ENCODE assay signal across 8 mouse cellular contexts in the genomic region with DNA sequence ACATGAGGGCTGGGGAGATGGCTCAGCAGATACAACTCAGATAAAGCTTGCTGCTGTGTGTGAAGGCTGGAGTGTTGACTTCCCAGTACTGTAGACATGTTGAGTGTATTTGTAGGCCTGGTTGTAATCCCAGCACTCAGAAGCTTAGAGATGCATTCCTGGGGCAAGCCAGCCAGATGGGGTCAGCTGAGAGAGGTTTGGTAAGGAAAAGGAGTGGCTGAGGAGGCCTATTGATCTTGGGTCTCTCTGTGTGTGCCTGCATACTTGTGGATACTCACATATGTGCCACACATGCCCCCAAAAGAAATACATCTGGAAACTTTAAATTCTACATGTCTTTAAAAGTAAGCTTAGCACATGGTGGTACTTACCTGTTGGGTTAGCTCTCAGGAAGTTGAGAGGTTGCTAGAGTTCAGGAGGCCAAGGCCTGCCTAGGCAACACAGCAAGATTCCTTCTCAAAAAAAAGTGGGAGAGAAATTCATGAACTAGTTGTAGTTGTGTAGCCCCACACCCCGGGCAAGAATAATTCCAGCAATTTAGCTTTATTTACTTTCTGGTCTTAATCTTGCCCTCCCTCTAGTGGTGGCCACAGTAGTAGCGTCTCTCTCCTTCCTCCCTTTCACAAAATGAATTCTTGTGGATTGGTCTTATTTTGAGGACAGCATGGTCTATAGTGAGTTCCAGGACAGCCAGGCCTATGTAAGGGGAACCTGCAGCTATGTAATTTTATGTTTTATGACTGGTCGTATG. TPM values are rescaled to one million over a fixed set of nuclear protein-coding genes. Genes with fewer than 3 reads are reported as not detected.
DNase-seq lines count a peak whose midpoint lies in the region; ATAC-seq and TF ChIP-seq lines count a peak whose summit lies in the region.

No protein-coding gene starts in this region.

- H3K4me3 ChIP-seq in gastrocnemius, adult 2 months: no peak overlapping the region
- no peak overlapping the region for H3K4me3 ChIP-seq in midbrain, embryonic 12.5 days

- intact Hi-C loops in gastrocnemius, adult 2 months (cut with DNase I): loop anchor here (2.0 to 10.0 kb wide), 2 partner anchors 140 to 186 kb away; no protein-coding TSS in a partner anchor
- intact Hi-C loops in heart, postnatal 14 days (cut with DNase I): loop anchor here (1.0 to 10.0 kb wide), 3 partner anchors 140 to 400 kb away; no protein-coding TSS in a partner anchor

- peak; percentile 34; the same call in 1 of the 2 replicates for ATAC-seq in midbrain, embryonic 12.5 days (ENCODE audit: low FRiP score, low read depth)
- ATAC-seq in monocyte, adult 5-6 weeks (replicated peaks; ENCODE audit: insufficient number of reproducible peaks, low FRiP score, low TSS enrichment, poor library complexity, severe bottlenecking): no peak; the same call in 1 of the 2 replicates

- DNase-seq in gastrocnemius, adult 2 months: no peak
- no peak for DNase-seq in gastrocnemius, adult 8-10 months (ENCODE audit: low spot score in 2 of 2)
- peak; percentile 16 to 44 for DNase-seq in CD8-positive naive resting alpha-beta T cell, adult 2 months (ENCODE audit: low read depth in 2 of 2, low spot score in 2 of 2)
- peak; percentile 27 for DNase-seq in cerebellum, adult 8-10 months
- DNase-seq in heart, postnatal 14 days: peak; percentile 26 to 51
- peak; percentile 27 to 52 for DNase-seq in layer of hippocampus, postnatal 14 days (ENCODE audit: low spot score in 2 of 2)

- no peak overlapping the region for H3K4me2 ChIP-seq in midbrain, embryonic 12.5 days (replicated peaks)

- H3K27ac ChIP-seq in gastrocnemius, adult 2 months: no peak overlapping the region
- no peak overlapping the region for H3K27ac ChIP-seq in midbrain, embryonic 12.5 days (replicated peaks)

- H3K9ac ChIP-seq in midbrain, embryonic 12.5 days (replicated peaks): no peak overlapping the region

- 43% methylated on average over 3 of the region's 3 CpGs for WGBS in midbrain, embryonic 12.5 days

- no peaks in the 10 kb centered on the region for H3K9me3 ChIP-seq in midbrain, embryonic 12.5 days

- peaks cover 20% of the 10 kb centered on the region for H3K36me3 ChIP-seq in midbrain, embryonic 12.5 days

- peak; percentile 79 for TF ChIP-seq CTCF in gastrocnemius, adult 2 months (IDR thresholded peaks at IDR 0.05)

- H3K27me3 ChIP-seq in midbrain, embryonic 12.5 days: no peaks in the 10 kb centered on the region

- H3K4me1 ChIP-seq in midbrain, embryonic 12.5 days: peaks cover 11% of the 10 kb centered on the region; the same call in 1 of the 2 replicates

RNA-seq across cellular contexts. Expression of a gene that starts 8.1 kb away (rescaled TPM):
- 10 to 100 TPM; 15.1 to 21.7 TPM for total RNA-seq in gastrocnemius, adult 2 months (2021)
- 10 to 100 TPM; 14.4 to 17.9 (median 16.1) TPM for total RNA-seq in gastrocnemius, adult 8-10 months (2022)
- total RNA-seq in heart, postnatal 14 days (2021): 10 to 100 TPM; 26.9 to 28.9 TPM
- total RNA-seq in layer of hippocampus, postnatal 14 days (2021): 100 to 1,000 TPM; 149 to 156 TPM
- 37.9 and 43.0 TPM in 2 replicates for polyA plus RNA-seq in midbrain, embryonic 12.5 days (2016; fragmentation: Nextera tagmentation; extraction: Ambion mirVana)
- total RNA-seq in monocyte, adult 5-6 weeks (2017): 56.9 to 89.0 TPM (median 61.3 TPM) in 3 replicates

Comparison
In these comparisons a context has a peak if more than half of its experiments do, and no peak if none do; other contexts are left out.
1. DNase-seq: peak in CD8-positive naive resting alpha-beta T cell, adult 2 months (2 of 2), cerebellum, adult 8-10 months (single experiment), heart, postnatal 14 days (2 of 2) and layer of hippocampus, postnatal 14 days (2 of 2); none in gastrocnemius, adult 2 months (single experiment) and gastrocnemius, adult 8-10 months (0 of 2).